Mouse (Mus musculus): ENCODE measurements at regions not wholly inside any gene's neighbourhood (a gene's known extent, or its start where the extent isn't known, plus 50 kb on each side); places are given as distances from the start of the nearest gene placed in this dataset.
A peak's percentile ranks its signal among the peaks of the same experiment; 100 is the strongest.
"Not testable (repeated sequence)": the region's sequence is repeated elsewhere in the genome, so short reads cannot be mapped to it uniquely, and the experiment has no call there.

GRCm38 (mm10) chr11:12589757-12590373 lies 125.1 kb upstream of the Cobl start:
- no peak for DNase-seq (ENCODE audit: low spot score in 2 of 2)

GRCm38 (mm10) chr11:12584851-12585680 lies 120.3 kb upstream of the Cobl start:
- DNase-seq (ENCODE audit: low spot score in 2 of 2), result not testable (repeated sequence)

DNA sequence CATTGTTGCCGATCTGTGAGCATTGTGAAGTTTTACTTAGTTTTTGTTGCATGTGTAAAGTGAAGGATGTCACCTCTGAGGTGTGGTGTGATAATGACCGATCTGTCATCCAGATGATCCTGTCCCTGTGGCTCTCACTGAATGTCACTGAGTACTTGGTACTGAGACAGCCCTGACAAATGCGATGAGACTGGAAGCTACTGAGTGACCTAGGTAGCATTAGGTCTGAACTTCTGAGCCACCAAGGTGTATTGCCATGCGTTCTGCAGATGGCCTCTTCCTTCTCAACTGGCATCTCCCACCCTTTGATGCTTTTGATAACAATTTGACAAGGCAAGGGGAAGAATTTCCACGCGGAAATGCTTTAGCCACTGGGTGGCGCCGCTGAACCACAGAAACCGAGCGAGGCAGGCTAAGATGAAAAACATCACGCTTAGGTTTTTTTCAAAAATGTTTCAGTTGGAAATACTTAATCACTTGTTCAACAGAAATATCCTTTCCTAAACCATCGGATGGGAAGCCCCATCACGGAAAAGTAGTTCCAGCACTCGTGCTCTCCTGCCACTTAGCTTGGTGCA lies 114.3 kb upstream of the Cobl start:
- peak; percentile 17 to 70 for DNase-seq (ENCODE audit: low spot score in 2 of 2)

DNA sequence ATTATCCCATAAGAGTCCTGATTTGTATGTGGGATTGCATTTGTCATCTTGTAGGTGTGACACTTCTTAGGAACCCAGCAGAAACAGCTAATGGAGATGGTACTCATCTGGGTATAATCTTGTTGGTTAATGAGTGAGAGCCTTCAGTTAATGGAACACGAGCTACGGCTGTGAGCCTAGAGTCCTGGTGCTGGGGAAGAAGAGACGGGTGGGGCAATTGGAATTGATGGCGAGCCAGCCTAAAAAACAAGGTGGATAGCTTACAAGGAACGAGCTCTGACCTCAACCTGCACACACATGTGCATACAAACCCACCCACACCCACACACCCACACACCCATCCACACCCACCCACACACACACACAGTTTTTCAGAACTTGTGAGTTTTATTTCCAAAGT lies 94.9 kb upstream of the Cobl start:
- DNase-seq (ENCODE audit: low spot score in 2 of 2), result no peak

GRCm38 (mm10) chr11:12558995-12559633 lies 94.4 kb upstream of the Cobl start:
- peak; percentile 18 to 34 for DNase-seq (ENCODE audit: low spot score in 2 of 2)

DNA sequence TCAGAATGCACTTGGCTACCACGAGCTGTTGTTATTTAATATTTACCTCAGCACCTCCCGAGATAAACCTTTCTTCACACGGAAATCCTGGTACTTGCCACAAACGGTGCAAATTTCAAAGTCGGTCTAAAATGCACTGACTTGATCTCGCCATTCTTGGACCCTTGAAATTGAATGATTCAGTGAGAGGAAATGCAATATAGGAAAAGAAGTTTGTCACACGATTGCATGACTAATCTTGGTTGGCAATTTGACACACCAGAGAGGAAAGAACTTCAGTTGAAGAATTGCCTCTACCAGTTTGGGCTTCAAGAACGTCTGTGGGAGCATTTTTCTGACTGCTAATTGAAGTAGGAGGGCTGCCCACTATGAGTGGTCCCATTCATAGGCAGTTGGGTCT lies 93.4 kb upstream of the Cobl start:
- no peak for DNase-seq (ENCODE audit: low spot score in 2 of 2)

DNA sequence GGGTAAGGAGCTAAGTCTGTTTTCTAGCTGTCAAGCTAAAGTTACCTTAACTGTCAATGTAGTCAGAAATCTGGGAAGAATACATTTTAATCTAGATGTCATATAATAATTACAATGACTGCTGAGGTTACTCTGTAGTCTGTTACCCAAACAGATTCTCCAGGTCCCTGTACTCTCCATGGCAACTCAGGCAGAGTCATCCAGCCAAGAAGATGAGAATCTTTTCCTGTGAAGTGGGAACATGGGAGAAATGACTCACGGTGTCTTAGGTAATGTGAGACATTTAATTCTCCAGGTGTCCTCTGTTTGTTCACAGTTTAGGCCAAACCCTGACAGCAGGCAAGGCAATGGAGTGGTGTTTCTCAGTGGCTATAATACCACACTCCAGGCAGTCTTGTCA lies 81.0 kb upstream of the Cobl start:
- no peak for DNase-seq (ENCODE audit: low spot score in 2 of 2)

DNA sequence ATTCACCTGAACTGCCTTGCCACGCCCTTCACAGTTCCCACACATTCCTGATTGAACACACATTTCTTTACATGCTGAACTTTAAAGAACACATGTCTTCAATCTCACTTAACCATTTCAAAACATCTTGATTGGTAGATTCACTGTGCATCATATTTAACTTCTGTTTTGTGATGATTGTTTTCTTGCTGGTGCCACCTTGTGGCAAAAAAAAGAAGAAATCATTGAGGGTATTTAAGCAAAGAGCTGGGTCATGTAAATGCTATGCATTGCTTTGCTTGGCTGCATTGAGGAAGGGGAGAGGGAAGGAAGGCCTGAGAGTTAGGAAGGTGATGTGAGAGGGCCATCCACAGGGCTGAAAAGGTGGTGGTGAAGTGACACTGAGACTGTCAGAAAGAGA lies 78.3 kb upstream of the Cobl start:
- no peak for DNase-seq (ENCODE audit: low spot score in 2 of 2)

DNA sequence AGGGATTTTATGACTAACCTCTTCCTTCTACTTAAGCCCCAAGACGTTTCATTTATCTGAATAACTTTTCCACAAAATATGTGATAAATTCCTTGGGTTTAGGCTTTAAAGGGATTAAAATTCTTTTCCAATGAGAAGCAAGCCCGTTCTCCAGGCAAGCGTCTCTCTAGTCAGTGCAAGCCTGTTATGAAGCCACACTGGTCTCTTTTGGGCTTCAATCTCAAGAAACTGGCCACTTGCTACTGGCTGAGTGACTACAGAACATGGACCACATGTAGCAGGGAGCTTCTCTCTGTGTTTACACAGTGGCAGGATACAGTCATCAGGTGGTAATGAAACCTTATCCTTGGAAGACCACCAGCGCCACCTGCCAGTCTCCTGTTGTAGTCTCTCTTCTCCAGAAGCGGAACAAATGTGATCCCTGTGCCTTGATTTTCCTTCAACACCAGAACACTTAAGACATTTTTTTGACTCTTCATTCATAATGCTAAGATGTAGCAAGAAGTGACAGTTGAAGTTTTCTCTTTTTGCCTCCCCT lies 75.6 kb upstream of the Cobl start:
- no peak for DNase-seq (ENCODE audit: low spot score in 2 of 2)

GRCm38 (mm10) chr11:12535063-12535462 lies 70.3 kb upstream of the Cobl start:
- DNase-seq (ENCODE audit: low spot score in 2 of 2), result no peak

DNA sequence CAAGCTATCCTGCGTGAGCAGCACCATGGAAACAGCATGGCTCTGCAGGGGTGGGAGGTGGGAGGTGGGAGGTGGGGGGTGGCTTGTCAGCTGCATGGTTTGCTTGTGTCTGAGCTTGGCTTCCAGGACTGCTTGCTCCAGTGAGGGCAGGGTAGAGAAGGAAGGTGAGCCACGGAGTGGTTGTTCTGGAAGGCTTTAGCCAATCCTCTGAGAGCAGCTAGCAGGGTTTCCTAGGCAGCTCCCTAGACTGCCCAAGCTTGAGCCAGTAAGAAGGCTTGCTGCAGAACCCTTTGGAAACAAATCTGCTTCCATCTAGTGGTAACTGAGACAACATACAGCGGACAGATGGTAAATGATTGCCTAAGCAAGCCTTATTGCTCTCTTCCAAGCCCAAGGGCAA lies 67.5 kb upstream of the Cobl start:
- peak; percentile 68 to 78 for DNase-seq (ENCODE audit: low spot score in 2 of 2)

- not testable (repeated sequence) for DNase-seq (ENCODE audit: low spot score in 2 of 2)
Measured at GRCm38 (mm10) chr11:12522063-12522462, 57.3 kb upstream of the Cobl start.

- DNase-seq (ENCODE audit: low spot score in 2 of 2), result no peak
Measured at GRCm38 (mm10) chr11:12521286-12521685, 56.5 kb upstream of the Cobl start.

DNA sequence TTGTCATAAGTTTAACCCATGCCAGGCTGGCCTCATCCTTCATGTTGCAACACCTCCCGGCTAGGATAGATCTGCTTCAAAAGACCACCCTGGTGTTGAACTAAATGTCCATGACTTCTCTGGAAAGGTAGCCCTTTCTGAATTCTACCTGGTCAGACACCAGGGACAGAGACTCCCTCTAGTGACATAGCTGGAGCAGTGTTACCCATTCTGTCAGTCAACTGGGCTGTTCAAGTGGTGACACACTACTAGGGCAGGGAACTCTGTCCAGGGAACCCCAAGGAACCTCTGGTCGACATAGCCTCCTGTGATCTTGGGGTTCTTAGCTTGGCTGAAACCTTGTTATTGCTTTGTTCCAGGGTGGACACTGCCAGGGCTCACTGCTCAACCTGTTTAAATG lies 51.6 kb upstream of the Cobl start:
- no peak for DNase-seq (ENCODE audit: low spot score in 2 of 2)
